Mouse (Mus musculus) limb, embryonic 13.5 days (tissue): ENCODE measurements around the gene Clk2. TPM values are rescaled to one million over a fixed set of nuclear protein-coding genes. Genes with fewer than 3 reads are reported as not detected.

Experiments used
- ATAC-seq: fragments of 200-750 bp; cut with Nextera tagmentation; 2 replicates; pipeline ENCODE4 v1.8.0; 2017; ENCODE audit warnings: low read depth, moderate number of reproducible peaks, moderate TSS enrichment; ENCODE audit not compliant: low FRiP score
- H3K27ac ChIP-seq: fragments of 300-500 bp; sonication (generic); 2 replicates; pipeline ENCODE4 v1.5.1; 2015; ENCODE audit warnings: inconsistent platforms, mild to moderate bottlenecking, moderate library complexity
- H3K27me3 ChIP-seq: fragments of 300-500 bp; sonication (generic); 2 replicates; pipeline ENCODE4 v1.6.1; 2015; ENCODE audit warnings: mild to moderate bottlenecking, inconsistent platforms
- H3K36me3 ChIP-seq: fragments of 300-500 bp; sonication (generic); 2 replicates; pipeline ENCODE4 v1.6.1; 2015; ENCODE audit warnings: inconsistent platforms, mild to moderate bottlenecking, moderate library complexity
- H3K4me1 ChIP-seq: fragments of 300-500 bp; sonication (generic); 2 replicates; pipeline ENCODE4 v1.6.1; 2015; ENCODE audit warnings: inconsistent platforms
- H3K4me2 ChIP-seq: fragments of 300-500 bp; sonication (generic); replicated peaks from 2 replicates; pipeline ENCODE4 v1.6.1; 2015; ENCODE audit warnings: inconsistent platforms, mild to moderate bottlenecking, moderate library complexity
- H3K4me3 ChIP-seq: fragments of 300-500 bp; sonication (generic); 2 replicates; pipeline ENCODE4 v1.5.1; 2015; ENCODE audit warnings: moderate library complexity, mild to moderate bottlenecking, inconsistent platforms
- H3K9ac ChIP-seq: fragments of 300-500 bp; sonication (generic); 2 replicates; pipeline ENCODE4 v1.6.1; 2015; ENCODE audit warnings: mild to moderate bottlenecking, inconsistent platforms
- H3K9me3 ChIP-seq: fragments of 300-500 bp; sonication (generic); 2 replicates; pipeline ENCODE4 v1.6.1; 2016; ENCODE audit warnings: inconsistent platforms
- WGBS: fragments of 180-500 bp; shearing (Covaris S2); methylation state at CpG from one replicate; pipeline ENCODE4 v1.1.7; 2015; 5-methylcytosine and 5-hydroxymethylcytosine counted together
- polyA plus RNA-seq: library from polyadenylated mRNA; unstranded; fragments of >200 nt; fragmentation: Nextera tagmentation; extraction: Ambion mirVana; gene quantifications from 2 replicates; pipeline ENCODE4 v1.2.1, GENCODE M21; 2015

Clk2 gene
- polyA plus RNA-seq, 1 experiment from 2014 or later, result 32.3 TPM

- no peak for ATAC-seq
- 62% methylated on average over 1 of the region's 1 CpGs for WGBS
- Histone ChIP-seq H3K4me1 (peaks cover 44% of the 10 kb centered on the region), H3K9ac (no peak overlapping the region), H3K9me3 (no peaks in the 10 kb centered on the region), H3K27me3 (peaks cover 19% of the 10 kb centered on the region), H3K4me2 (no peak overlapping the region), H3K36me3 (peaks cover 19% of the 10 kb centered on the region), H3K4me3 (no peak overlapping the region), H3K27ac (no peak overlapping the region)
Measured at GRCm38 (mm10) chr3:89163123-89163522, 1.5 kb upstream of the Clk2 start.

- H3K27ac ChIP-seq, result no peak overlapping the region
- WGBS, result 78% methylated on average over 5 of the region's 5 CpGs
Measured at GRCm38 (mm10) chr3:89163643-89164245, 851 bp upstream of the Clk2 start.

GRCm38 (mm10) chr3:89165268-89165870 lies 774 bp downstream of the Clk2 start:
- Histone ChIP-seq H3K36me3 (peaks cover 42% of the 10 kb centered on the region), H3K27me3 (no peaks in the 10 kb centered on the region), H3K9me3 (no peaks in the 10 kb centered on the region), H3K4me2 (peak overlapping the region; percentile 77), H3K9ac (peak overlapping the region; percentile 98), H3K4me3 (peak overlapping the region; percentile 91), H3K27ac (peak overlapping the region; percentile 98), H3K4me1 (peaks cover 25% of the 10 kb centered on the region)
- no peak for ATAC-seq
- 12% methylated on average over 12 of the region's 12 CpGs for WGBS

More at GRCm38 (mm10) chr3:89163643-89164245, 851 bp upstream of the Clk2 start:
- no peak for ATAC-seq
- Histone ChIP-seq H3K36me3 (peaks cover 25% of the 10 kb centered on the region), H3K27me3 (peaks cover 13% of the 10 kb centered on the region), H3K4me2 (peak overlapping the region; percentile 77), H3K9me3 (no peaks in the 10 kb centered on the region), H3K4me3 (peak overlapping the region; percentile 91), H3K9ac (peak overlapping the region; percentile 98), H3K4me1 (peaks cover 41% of the 10 kb centered on the region)

- no peak overlapping the region for H3K27ac ChIP-seq
- H3K36me3 ChIP-seq, result peaks cover 57% of the 10 kb centered on the region
- peaks cover 24% of the 10 kb centered on the region for H3K4me1 ChIP-seq
- ATAC-seq, result no peak
- no peak overlapping the region for H3K4me2 ChIP-seq
- H3K4me3 ChIP-seq, result no peak overlapping the region
- H3K9ac ChIP-seq, result no peak overlapping the region
- no peaks in the 10 kb centered on the region for H3K9me3 ChIP-seq
- WGBS, result 96% methylated on average over 19 of the region's 19 CpGs
- no peaks in the 10 kb centered on the region for H3K27me3 ChIP-seq
Measured at GRCm38 (mm10) chr3:89166945-89167344, 2.4 kb downstream of the Clk2 start.

GRCm38 (mm10) chr3:89174844-89175243 lies 10.2 kb downstream of the Clk2 start:
- H3K4me2 ChIP-seq, result no peak overlapping the region
- WGBS, result 94% methylated on average over 11 of the region's 11 CpGs
- no peak for ATAC-seq
- no peaks in the 10 kb centered on the region for H3K27me3 ChIP-seq
- peaks cover 80% of the 10 kb centered on the region for H3K36me3 ChIP-seq
- no peaks in the 10 kb centered on the region for H3K9me3 ChIP-seq
- H3K4me3 ChIP-seq, result no peak overlapping the region
- H3K9ac ChIP-seq, result no peak overlapping the region
- H3K4me1 ChIP-seq, result peaks cover 21% of the 10 kb centered on the region
- no peak overlapping the region for H3K27ac ChIP-seq

- Histone ChIP-seq H3K36me3 (peaks cover 80% of the 10 kb centered on the region), H3K9ac (no peak overlapping the region), H3K4me1 (peaks cover 21% of the 10 kb centered on the region), H3K27me3 (no peaks in the 10 kb centered on the region), H3K4me3 (no peak overlapping the region), H3K4me2 (no peak overlapping the region), H3K27ac (no peak overlapping the region), H3K9me3 (no peaks in the 10 kb centered on the region)
- ATAC-seq, result no peak
- WGBS, result 93% methylated on average over 10 of the region's 10 CpGs
Measured at GRCm38 (mm10) chr3:89175544-89175943, 10.9 kb downstream of the Clk2 start.

GRCm38 (mm10) chr3:89176421-89176820 lies 11.8 kb downstream of the Clk2 start:
- 82% methylated on average over 7 of the region's 7 CpGs for WGBS

GRCm38 (mm10) chr3:89177242-89178106 lies 12.9 kb downstream of the Clk2 start, which contains the start of gene Scamp3:
Gene Scamp3 (plus strand): TSS chr3:89177473.
- H3K9ac ChIP-seq, result peak within 1 kb of the TSS; percentile 92
- peaks cover 80% of the 10 kb centered on the region for H3K36me3 ChIP-seq
- no peaks in the 10 kb centered on the region for H3K9me3 ChIP-seq
- under 1% methylated on average over 43 of the region's 43 CpGs for WGBS
- ATAC-seq, result peak; percentile 96
- H3K27me3 ChIP-seq, result no peaks in the 10 kb centered on the region
- H3K4me3 ChIP-seq, result peak within 1 kb of the TSS; percentile 84
- H3K27ac ChIP-seq, result peak within 1 kb of the TSS; percentile 79
- peak within 1 kb of the TSS; percentile 76 for H3K4me2 ChIP-seq
- H3K4me1 ChIP-seq, result peaks cover 21% of the 10 kb centered on the region

More at GRCm38 (mm10) chr3:89176421-89176820, 11.8 kb downstream of the Clk2 start:
- H3K27me3 ChIP-seq, result no peaks in the 10 kb centered on the region
- H3K4me3 ChIP-seq, result no peak overlapping the region; the same call in 1 of the 2 replicates
- ATAC-seq, result no peak
- peak overlapping the region; percentile 39; the same call in 1 of the 2 replicates for H3K9ac ChIP-seq
- no peak overlapping the region for H3K27ac ChIP-seq
- peaks cover 80% of the 10 kb centered on the region for H3K36me3 ChIP-seq
- H3K4me1 ChIP-seq, result peaks cover 21% of the 10 kb centered on the region
- peak overlapping the region; percentile 34 for H3K4me2 ChIP-seq
- H3K9me3 ChIP-seq, result no peaks in the 10 kb centered on the region

GRCm38 (mm10) chr3:89178107-89178385 lies 13.5 kb downstream of the Clk2 start:
- peaks cover 25% of the 10 kb centered on the region for H3K4me1 ChIP-seq
- peak overlapping the region; percentile 76 for H3K4me2 ChIP-seq
- peak overlapping the region; percentile 84 for H3K4me3 ChIP-seq
- peak overlapping the region; percentile 79 for H3K27ac ChIP-seq
- H3K9ac ChIP-seq, result peak overlapping the region; percentile 92
- peaks cover 77% of the 10 kb centered on the region for H3K36me3 ChIP-seq
- WGBS, result 9% methylated on average over 6 of the region's 6 CpGs
- ATAC-seq, result no peak
- H3K27me3 ChIP-seq, result no peaks in the 10 kb centered on the region
- H3K9me3 ChIP-seq, result no peaks in the 10 kb centered on the region

GRCm38 (mm10) chr3:89179056-89179455 lies 14.5 kb downstream of the Clk2 start:
- peak overlapping the region; percentile 84 for H3K4me3 ChIP-seq
- no peaks in the 10 kb centered on the region for H3K27me3 ChIP-seq
- H3K9me3 ChIP-seq, result no peaks in the 10 kb centered on the region
- H3K36me3 ChIP-seq, result peaks cover 67% of the 10 kb centered on the region
- no peak for ATAC-seq
- peak overlapping the region; percentile 76 for H3K4me2 ChIP-seq
- peak overlapping the region; percentile 92; the same call in 1 of the 2 replicates for H3K9ac ChIP-seq
- H3K27ac ChIP-seq, result no peak overlapping the region
- H3K4me1 ChIP-seq, result peaks cover 30% of the 10 kb centered on the region
- WGBS, result 88% methylated on average over 11 of the region's 11 CpGs

GRCm38 (mm10) chr3:89181749-89182500 lies 17.3 kb downstream of the Clk2 start:
- no peak overlapping the region for H3K4me2 ChIP-seq
- no peak overlapping the region for H3K4me3 ChIP-seq
- 88% methylated on average over 27 of the region's 27 CpGs for WGBS
- no peaks in the 10 kb centered on the region for H3K27me3 ChIP-seq
- H3K9me3 ChIP-seq, result no peaks in the 10 kb centered on the region
- H3K36me3 ChIP-seq, result peaks cover 45% of the 10 kb centered on the region
- no peak for ATAC-seq
- H3K27ac ChIP-seq, result no peak overlapping the region
- peaks cover 41% of the 10 kb centered on the region for H3K4me1 ChIP-seq
- no peak overlapping the region for H3K9ac ChIP-seq
